Mouse (Mus musculus) ovary, postnatal 36 days (tissue): ENCODE measurements around the gene Lepr.
"Not testable (repeated sequence)": the region's sequence is repeated elsewhere in the genome, so short reads cannot be mapped to it uniquely, and the experiment has no call there.

Experiments
- DNase-seq: peaks from one replicate; pipeline ENCODE4 v3.0.0; 2022; ENCODE audit warnings: low spot score, mixed read lengths

Lepr gene

GRCm38 (mm10) chr4:101718991-101719580 is 1.9 kb downstream of the Lepr start:
- no peak for DNase-seq

DNA sequence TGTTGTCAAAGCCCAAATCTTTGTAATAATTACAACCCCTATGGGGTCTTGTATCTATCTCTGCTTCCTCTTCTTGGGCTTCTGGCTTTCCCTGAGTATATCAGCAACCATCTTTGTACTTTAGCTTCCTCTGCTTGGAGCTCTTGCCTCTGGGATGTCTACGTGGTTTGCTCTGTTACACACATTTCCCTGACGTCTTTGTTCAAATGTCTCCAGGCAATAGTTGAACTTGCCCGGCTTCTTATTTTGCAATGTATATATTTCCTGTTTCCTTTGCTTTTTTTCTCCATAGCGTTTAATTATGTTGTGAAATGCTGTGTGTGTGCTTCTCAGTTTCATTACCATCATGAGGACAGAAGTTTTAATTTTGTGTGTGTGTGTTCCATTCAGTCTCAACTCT is 4.5 kb downstream of the Lepr start:
- DNase-seq = no peak

DNA sequence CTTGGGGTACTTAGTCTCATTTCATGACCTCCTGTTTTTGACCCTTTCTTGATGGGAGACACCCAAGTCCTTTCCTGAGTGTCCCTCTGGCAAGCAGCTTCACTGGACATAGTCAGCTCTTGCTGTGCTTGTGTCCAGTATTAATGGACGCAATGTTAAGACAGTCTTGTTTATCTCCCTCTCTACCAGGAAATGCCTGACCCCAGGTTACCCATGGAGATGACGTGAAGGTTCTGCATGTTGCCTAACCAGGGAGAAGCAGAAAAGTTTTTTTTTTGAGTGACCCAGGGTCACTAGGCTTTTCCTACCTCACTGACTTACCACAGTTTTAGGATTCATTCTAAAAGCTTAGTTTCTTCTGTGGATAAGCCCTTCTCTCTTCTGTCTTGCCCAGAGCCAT is 24.8 kb downstream of the Lepr start:
- DNase-seq = no peak

GRCm38 (mm10) chr4:101745534-101745933 is 28.3 kb downstream of the Lepr start:
- DNase-seq = no peak

GRCm38 (mm10) chr4:101760490-101760889 is 43.3 kb downstream of the Lepr start:
- DNase-seq = no peak

- DNase-seq = not testable (repeated sequence)
Measured at GRCm38 (mm10) chr4:101843923-101844322, 126.7 kb downstream of the Lepr start, which contains the start of gene B020004J07Rik. TSS of gene B020004J07Rik (minus strand) at chr4:101844023.

DNA sequence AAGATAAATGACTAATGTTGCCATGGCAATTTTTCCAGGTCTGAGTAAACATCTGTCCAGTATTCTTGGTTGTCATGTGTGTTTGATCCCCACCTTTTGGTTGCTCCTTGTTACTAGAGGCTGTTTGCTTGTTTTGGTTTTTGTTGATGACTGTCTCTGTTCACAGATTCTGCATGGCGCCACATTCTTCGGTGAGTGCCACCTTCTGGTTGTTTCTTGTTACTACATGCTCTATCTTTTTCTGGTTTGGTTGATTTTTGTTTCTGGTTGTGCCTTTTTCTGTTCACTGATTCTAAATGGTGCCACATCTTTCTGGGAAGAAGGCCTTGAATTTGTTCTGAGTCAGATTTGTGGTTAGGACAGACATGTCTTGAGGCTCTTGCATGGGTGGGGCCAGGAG is 133.7 kb downstream of the Lepr start:
- DNase-seq = no peak

DNA sequence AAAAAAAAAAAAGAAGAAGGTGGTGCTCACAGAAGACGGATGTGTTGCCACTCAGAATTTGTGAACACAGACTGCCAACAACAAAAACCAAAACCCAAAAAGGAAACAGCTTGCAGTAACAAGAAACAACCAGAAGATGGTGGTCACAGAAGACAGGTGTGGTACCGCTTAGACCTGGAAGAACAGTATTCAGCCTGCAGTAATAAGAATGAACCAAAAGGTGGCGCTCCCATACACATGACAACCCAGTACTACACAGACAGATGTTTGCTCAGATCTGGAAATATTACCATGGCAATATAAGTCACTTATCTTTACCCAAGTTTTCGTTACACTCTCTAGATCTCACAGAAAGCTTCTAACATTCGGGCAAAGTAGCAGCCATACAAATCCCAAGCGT is 143.7 kb downstream of the Lepr start:
- no peak for DNase-seq

DNA sequence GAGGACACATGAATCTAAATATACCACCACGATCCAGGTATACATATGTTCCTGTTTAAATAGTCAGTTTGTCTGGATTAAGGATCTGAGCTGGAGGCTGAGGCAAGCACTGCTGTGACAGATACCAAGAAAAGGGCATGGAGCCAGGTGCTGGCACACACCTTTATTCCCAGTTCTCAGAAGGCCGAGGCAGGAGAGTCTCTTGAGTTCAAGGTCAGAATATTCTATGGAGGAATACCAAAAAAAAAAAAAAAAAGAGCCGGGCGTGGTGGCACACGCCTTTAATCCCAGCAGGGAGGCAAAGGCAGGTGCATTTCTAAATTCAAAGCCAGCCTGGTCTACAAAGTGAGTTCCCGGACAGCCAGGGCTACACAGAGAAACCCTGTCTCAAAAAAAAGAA is 145.1 kb downstream of the Lepr start:
- no peak for DNase-seq
